Mouse (Mus musculus) C2C12 (cell line): ENCODE measurements around the gene Gpr18. TPM values are rescaled to one million over a fixed set of nuclear protein-coding genes. Genes with fewer than 3 reads are reported as not detected.

Source experiments
- H3K27me3 ChIP-seq: one replicate; pipeline ENCODE4 v1.6.1; 2011; ENCODE audit not compliant: control insufficient read depth, insufficient read depth, insufficient read length
- H3K36me3 ChIP-seq: one replicate; pipeline ENCODE4 v1.6.1; 2011; ENCODE audit not compliant: control insufficient read depth, insufficient read depth
- H3K4me3 ChIP-seq: one replicate; pipeline ENCODE4 v1.5.1; 2011; ENCODE audit warnings: mild to moderate bottlenecking, control low read depth; ENCODE audit not compliant: poor library complexity, insufficient read depth, severe bottlenecking
- H3K79me2 ChIP-seq: one replicate; pipeline ENCODE4 v1.6.1; 2011; ENCODE audit not compliant: control insufficient read depth, insufficient read depth
- H3K79me3 ChIP-seq: one replicate; pipeline ENCODE4 v1.6.1; 2011; ENCODE audit warnings: low read depth, control low read depth
- H3ac ChIP-seq: one replicate; pipeline ENCODE3; 2011; ENCODE audit warnings: low read depth; ENCODE audit not compliant: control insufficient read depth, insufficient read length
- CEBPB ChIP-seq: IDR thresholded peaks from one replicate; pipeline ENCODE4 v1.6.1; 2011; ENCODE audit warnings: low read depth, mild to moderate bottlenecking, control low read depth, moderate library complexity
- CTCF ChIP-seq: IDR thresholded peaks from one replicate; pipeline ENCODE4 v1.5.1; 2011; ENCODE audit not compliant: control insufficient read depth, insufficient read depth, insufficient read length
- FOSL1 ChIP-seq: IDR thresholded peaks from one replicate; pipeline ENCODE4 v1.8.0; 2011; ENCODE audit warnings: mild to moderate bottlenecking, low read length; ENCODE audit not compliant: poor library complexity, insufficient read depth, severe bottlenecking
- MAX ChIP-seq: IDR thresholded peaks from one replicate; pipeline ENCODE4 v1.6.1; 2011; ENCODE audit warnings: mild to moderate bottlenecking, control low read depth
- MYOD1 ChIP-seq: IDR thresholded peaks from one replicate; pipeline ENCODE4 v1.6.1; 2011; ENCODE audit warnings: low read depth; ENCODE audit not compliant: control insufficient read depth, insufficient read length
- MYOG ChIP-seq: IDR thresholded peaks from one replicate; pipeline ENCODE4 v1.6.1; 2011; ENCODE audit not compliant: control insufficient read depth, insufficient read length; ENCODE audit errors: extremely low read depth
- USF1 ChIP-seq: IDR thresholded peaks from one replicate; pipeline ENCODE4 v1.6.1; 2011; ENCODE audit warnings: low read depth, mild to moderate bottlenecking, control low read depth, moderate library complexity
- polyA plus RNA-seq: library from polyadenylated mRNA; unstranded; fragments of >200 nt; fragmentation: generic; extraction: Trizol; gene quantifications from one replicate; pipeline ENCODE4 v1.2.1, GENCODE M21; 2012; ENCODE audit warnings: missing spikeins

Gpr18 gene
- polyA plus RNA-seq, 1 experiment: 0.07 TPM

DNA sequence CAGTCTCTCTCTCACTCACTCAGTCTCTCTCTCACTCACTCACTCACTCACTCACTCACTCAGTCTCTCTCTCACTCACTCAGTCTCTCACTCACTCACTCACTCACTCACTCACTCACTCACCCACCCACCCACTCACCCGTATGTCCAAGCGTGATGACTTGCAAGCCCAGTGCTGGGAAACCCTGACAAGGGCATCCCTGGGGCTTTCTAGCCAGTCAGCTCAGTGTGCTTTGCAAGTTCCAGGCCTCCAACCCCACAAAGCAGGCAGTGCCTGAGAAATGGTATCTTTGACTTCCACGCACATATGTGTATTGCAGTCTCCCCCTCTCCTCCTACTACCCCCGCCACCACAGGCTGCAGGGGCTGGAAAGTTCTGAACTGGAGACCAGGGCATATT is 6.4 kb upstream of the Gpr18 start:
- H3ac ChIP-seq: no peak overlapping the region
- H3K36me3 ChIP-seq: peaks cover 9% of the 10 kb centered on the region

DNA sequence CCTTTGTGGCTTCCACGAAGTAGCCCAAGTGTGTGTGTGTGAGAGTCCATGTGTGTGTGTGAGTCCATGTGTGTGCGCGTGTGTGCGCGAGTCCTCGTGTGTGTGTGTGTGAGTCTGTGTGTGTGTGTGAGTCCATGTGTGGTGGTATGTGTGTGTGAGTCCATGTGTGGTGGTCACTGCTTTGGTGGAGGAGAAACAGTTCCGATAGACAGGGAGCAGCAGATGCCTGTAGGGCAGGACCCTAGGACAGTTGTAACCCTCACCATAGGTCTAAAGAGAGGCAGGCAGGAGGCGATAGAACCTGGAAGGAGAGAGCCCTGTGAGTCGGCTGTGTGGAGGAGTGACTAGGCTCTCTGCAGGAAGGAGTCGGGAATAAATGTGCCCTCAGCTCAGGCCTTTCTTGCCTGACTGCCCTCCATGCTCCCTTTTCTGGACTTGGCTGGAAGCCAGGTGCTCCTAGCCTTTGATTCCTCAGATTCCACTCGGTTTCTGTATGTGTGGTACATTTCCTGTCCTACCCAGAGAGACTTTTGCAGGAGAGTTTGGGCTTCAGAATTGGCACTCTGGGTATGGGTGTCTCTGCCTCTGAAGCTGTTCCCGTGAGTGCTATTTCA is 5.0 kb upstream of the Gpr18 start:
- no peaks in the 10 kb centered on the region for H3K79me2 ChIP-seq
- peaks cover 13% of the 10 kb centered on the region for H3K36me3 ChIP-seq
- H3K79me3 ChIP-seq: no peaks in the 10 kb centered on the region
- no peak overlapping the region for H3ac ChIP-seq
- TF ChIP-seq FOSL1 (no peak), CEBPB (no peak), USF1 (no peak), CTCF (no peak)
- H3K27me3 ChIP-seq: no peaks in the 10 kb centered on the region
- H3K4me3 ChIP-seq: no peak overlapping the region

More for the DNA sequence above, 6.4 kb upstream of the Gpr18 start:
- no peaks in the 10 kb centered on the region for H3K79me2 ChIP-seq
- no peak for TF ChIP-seq FOSL1
- TF ChIP-seq MYOD1: no peak
- TF ChIP-seq MAX: no peak
- no peak for TF ChIP-seq CEBPB
- TF ChIP-seq USF1: no peak
- TF ChIP-seq MYOG: no peak
- no peak for TF ChIP-seq CTCF
- H3K27me3 ChIP-seq: no peaks in the 10 kb centered on the region
- no peaks in the 10 kb centered on the region for H3K79me3 ChIP-seq
- no peak overlapping the region for H3K4me3 ChIP-seq

DNA sequence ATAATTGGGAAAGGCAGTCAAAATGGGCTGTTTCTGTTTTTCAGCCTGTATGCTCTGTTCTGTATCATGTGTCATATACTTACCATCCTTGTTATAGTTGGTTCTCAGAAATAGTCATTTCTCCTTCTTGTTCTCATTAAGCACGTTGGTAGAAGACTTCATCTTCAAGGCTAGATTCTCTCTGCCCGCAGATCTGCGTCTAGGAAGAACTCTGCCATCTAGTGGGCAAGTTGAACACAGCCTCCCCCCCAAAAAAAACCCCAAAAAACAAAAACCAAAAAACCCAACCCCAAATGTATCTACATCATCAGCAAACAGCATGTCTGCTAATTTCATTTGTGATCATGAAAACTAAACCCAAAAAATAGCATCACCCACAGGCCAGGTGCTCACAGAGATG is 4.2 kb upstream of the Gpr18 start:
- Histone ChIP-seq H3K79me3 (no peaks in the 10 kb centered on the region), H3K79me2 (no peaks in the 10 kb centered on the region), H3K36me3 (peaks cover 17% of the 10 kb centered on the region), H3K27me3 (no peaks in the 10 kb centered on the region), H3K4me3 (no peak overlapping the region), H3ac (no peak overlapping the region)
- TF ChIP-seq FOSL1 (no peak), USF1 (no peak), CEBPB (no peak), MYOD1 (no peak), MYOG (no peak), CTCF (no peak), MAX (no peak)

DNA sequence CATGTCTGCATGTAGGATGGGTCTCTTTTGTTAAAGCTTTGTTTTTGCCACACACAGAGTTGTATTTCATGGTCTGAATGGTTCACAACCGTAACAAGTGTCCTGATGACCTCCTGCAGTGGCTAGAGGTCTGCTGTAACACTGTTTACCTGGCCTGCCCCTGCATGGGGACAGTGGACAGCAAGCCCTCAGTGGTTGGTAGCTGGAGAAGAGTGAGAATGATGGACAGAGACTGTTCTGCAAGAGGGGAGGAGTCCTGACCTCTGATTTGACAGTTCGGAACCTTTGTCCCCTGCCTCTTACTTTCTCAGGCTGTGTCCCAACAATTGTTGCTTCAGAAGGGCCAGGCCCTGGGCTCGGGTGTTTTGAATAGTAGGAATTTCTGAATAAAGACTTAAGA is 2.7 kb upstream of the Gpr18 start:
- Histone ChIP-seq H3K79me3 (no peaks in the 10 kb centered on the region), H3ac (no peak overlapping the region), H3K4me3 (no peak overlapping the region), H3K27me3 (no peaks in the 10 kb centered on the region), H3K79me2 (no peaks in the 10 kb centered on the region), H3K36me3 (peaks cover 20% of the 10 kb centered on the region)
- TF ChIP-seq MYOD1 (no peak), MYOG (no peak), USF1 (no peak), FOSL1 (no peak), MAX (no peak), CTCF (no peak), CEBPB (no peak)

DNA sequence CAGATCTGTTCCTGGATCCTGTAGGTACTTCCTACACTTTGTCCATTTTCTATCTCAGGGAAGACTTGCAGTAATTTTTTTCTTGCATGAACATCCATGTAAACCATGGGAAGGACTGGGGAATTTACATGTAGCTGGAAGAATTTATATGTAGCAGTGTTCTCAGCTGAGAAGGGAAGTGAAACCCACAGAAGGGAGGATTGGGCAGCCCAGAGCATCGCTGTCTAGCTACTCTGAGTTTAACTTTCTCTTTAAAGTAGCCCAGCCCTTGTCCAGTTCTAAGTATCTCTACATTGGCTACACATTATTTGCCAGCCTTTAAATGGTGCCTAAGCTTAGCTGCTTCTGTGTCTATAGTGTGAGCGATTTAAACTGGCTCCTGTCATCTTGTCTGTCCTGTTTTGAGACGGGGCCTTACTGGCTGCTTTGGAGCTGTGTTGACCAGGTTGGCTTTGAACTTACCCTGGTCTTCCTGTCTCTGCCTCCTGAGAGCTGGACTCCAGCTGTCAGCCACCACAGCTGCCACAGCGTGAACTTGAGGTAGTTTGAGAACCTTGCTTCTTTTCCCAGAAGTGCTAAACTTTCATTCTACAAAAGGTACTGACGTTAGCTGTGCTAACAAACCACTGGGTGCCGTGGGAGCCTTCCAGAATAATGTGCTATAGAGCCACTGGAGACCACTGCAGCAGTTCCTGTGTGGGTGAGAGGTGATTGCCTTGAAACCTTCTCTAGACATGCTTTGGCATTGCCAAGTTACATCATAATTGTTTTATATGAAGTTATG is 922 bp upstream of the Gpr18 start:
- H3K4me3 ChIP-seq: no peak overlapping the region
- TF ChIP-seq FOSL1 (no peak), CEBPB (no peak), CTCF (no peak), MYOG (no peak), MYOD1 (no peak), MAX (no peak), USF1 (no peak)
- no peaks in the 10 kb centered on the region for H3K27me3 ChIP-seq
- no peaks in the 10 kb centered on the region for H3K79me2 ChIP-seq
- peaks cover 27% of the 10 kb centered on the region for H3K36me3 ChIP-seq
- no peak overlapping the region for H3ac ChIP-seq
- no peaks in the 10 kb centered on the region for H3K79me3 ChIP-seq

DNA sequence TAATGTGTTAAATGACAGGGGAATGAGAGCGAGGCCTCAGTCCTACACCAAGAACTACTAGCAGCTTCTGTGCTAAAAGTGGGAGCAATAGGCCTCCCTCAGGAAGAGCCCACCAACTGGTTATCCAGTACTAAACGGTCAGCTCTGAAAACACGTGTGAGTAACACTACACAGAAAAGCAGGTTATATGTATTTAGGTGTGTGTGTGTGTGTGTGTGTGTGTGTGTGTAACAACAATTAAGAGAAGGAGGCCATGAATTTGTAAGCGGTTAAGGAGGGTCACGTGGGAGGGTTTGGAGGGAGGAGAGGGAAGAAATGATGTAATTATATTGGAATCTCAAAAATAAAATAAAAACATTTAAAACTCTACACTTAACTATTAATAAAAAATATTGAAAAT is 438 bp downstream of the Gpr18 start:
- no peak overlapping the region for H3K4me3 ChIP-seq
- no peaks in the 10 kb centered on the region for H3K27me3 ChIP-seq
- H3K79me2 ChIP-seq: no peaks in the 10 kb centered on the region
- no peak overlapping the region for H3ac ChIP-seq
- H3K79me3 ChIP-seq: no peaks in the 10 kb centered on the region
- TF ChIP-seq FOSL1 (no peak), USF1 (no peak), CEBPB (no peak), MYOG (no peak), MAX (no peak), CTCF (no peak), MYOD1 (no peak)
- peaks cover 28% of the 10 kb centered on the region for H3K36me3 ChIP-seq
